Mouse (Mus musculus): ENCODE data around the gene Otulin.

GRCm38 (mm10) chr15:27498078-27498477 is 132.4 kb downstream of the Otulin start:
- TF ChIP-seq ZNF384 (IDR thresholded peaks at IDR 0.05; ENCODE audit: low read depth, low read length) (no peak), CTCF (IDR thresholded peaks at IDR 0.05 in 2 of 3, conservative IDR thresholded peaks at IDR 0.05 in 1 of 3; ENCODE audit: control insufficient read depth in 1 of 3, insufficient read depth in 1 of 3, low read depth in 2 of 3, low read length in 3 of 3, poor library complexity in 1 of 3, severe bottlenecking in 1 of 3) (no peak), POLR2AphosphoS5 (IDR thresholded peaks at IDR 0.05; ENCODE audit: borderline replicate concordance, low read depth, low read length) (no peak), TAL1 (IDR thresholded peaks at IDR 0.05; ENCODE audit: low read length) (no peak), POLR2A (IDR thresholded peaks at IDR 0.05; ENCODE audit: control insufficient read depth in 1 of 2, insufficient read depth in 1 of 2, low read depth in 1 of 2, low read length in 2 of 2, poor library complexity in 1 of 2) (no peak), HCFC1 (IDR thresholded peaks at IDR 0.05; ENCODE audit: low read depth, low read length) (no peak), CHD2 (IDR thresholded peaks at IDR 0.05; ENCODE audit: low read length) (no peak), MEF2A (IDR thresholded peaks at IDR 0.05; ENCODE audit: extremely low read depth, insufficient replicate concordance, low read depth, low read length, poor library complexity, severe bottlenecking) (no peak), E2F4 (IDR thresholded peaks at IDR 0.05; ENCODE audit: borderline replicate concordance, low read depth, low read length) (no peak), GATA1 (IDR thresholded peaks at IDR 0.05; ENCODE audit: low read depth, low read length) (no peak), EP300 (IDR thresholded peaks at IDR 0.05; ENCODE audit: low read depth in 1 of 2, low read length in 2 of 2) (no peak), MAZ (IDR thresholded peaks at IDR 0.05; ENCODE audit: low read depth, low read length) (no peak)

Data from MEL (cell line).